Mouse (Mus musculus) mouse trophoblast stem cell (cell line): ENCODE results near the gene Vps13a.
"Not testable (repeated sequence)": the region's sequence is repeated elsewhere in the genome, so short reads cannot be mapped to it uniquely, and the experiment has no call there.

ENCODE experiments used
- in situ Hi-C, 2 experiments: fragments of 300-500 bp; cut with MseI, MboI; formaldehyde crosslinking; loops; 2 replicates in 1 of 2; 3 replicates in 1 of 2; pipeline ENCODE4 v1.15.1; 2025

Vps13a gene

DNA sequence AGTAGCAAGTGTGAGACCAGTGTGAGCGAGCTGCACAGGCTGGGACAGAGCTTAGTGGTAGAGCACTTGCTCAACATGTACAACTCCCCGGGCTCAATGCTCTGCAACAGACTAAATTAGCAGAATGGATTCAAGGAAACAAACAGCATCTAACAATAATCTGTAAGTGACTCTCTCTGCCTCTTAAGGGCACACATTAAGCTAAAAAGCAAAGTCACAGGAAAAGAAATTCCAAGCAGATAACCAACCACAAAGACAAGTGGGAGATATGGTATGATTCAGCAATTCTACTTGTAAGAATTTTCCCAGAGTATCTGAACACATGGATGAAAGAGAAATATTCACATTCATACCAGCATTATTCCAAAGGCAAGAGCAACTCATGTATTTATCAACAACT lies 13.3 kb downstream of the Vps13a start:
- in situ Hi-C loops, result no loop called here

DNA sequence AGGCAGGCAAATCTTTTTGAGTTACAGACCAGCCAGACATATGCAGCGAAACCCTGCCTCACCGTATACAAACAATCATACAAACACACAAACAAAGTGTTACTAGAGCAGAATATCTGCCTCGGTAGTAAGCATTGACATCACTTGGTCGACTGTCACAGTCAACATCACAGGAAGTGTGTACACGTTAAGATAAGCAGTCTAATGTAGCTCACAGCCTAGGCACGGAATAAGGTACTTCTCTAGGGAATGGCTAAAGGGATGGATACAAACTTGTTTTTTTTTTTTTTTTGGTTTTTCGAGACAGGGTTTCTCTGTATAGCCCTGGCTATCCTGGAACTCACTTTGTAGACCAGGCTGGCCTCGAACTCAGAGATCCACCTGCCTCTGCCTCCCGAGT lies 23.3 kb downstream of the Vps13a start:
- in situ Hi-C loops, result not testable (repeated sequence)

DNA sequence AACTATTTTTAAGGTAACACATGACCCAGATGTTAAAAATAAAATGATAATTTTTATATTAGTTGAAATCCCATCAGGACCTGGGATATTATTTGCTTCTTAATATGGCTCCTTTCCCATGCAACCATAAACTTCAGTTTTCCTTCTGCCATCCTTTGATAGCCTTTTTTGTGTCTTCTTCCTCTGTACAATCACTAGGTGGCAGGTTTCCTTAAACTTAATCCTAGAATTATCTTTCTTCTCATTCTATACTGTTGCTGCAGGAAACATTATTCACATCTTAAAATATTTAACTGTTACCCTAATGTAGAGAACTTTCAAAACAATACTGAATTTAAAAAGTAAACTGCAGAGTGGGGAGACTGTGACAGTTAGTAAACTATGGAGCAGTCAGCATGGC lies 24.9 kb downstream of the Vps13a start:
- in situ Hi-C loops, result no loop called here

DNA sequence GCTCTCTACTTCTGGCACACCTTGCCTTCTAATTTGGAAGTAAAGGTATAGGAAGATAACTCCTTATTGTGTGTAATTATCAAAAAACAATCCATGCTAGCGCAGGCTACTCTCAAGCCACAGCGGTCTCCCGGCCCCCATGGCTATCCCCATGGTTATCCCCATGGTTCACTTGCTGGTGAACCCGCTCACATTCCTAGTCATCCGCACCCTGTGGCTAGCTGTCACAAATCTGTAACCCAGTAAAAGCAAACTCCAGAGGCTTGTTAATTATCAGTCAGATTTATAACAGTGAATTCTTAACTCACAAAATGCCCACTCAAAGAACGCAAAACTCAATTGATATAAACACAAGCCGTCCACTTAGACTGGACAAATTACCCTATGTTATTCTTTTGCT lies 25.5 kb downstream of the Vps13a start:
- in situ Hi-C loops, result no loop called here

DNA sequence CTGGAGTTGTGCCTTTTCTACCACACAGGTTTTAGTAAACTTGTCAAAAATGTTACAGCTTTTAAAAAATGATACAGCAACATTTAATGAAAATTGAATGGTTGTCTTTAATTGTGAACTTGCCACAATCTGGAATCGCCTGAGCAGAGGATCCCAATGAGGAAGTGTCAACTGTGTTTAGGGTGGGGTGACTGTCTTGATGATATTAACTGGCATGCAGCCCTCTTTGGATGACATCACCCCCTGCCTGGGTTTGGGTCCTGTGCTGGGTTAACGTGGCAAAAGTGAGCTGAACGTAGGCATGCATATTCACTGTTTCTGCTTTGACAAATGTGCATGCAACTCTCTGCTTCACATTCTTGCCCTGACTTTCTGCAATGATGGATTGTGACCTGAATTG lies 27.6 kb downstream of the Vps13a start:
- in situ Hi-C loops, result no loop called here

DNA sequence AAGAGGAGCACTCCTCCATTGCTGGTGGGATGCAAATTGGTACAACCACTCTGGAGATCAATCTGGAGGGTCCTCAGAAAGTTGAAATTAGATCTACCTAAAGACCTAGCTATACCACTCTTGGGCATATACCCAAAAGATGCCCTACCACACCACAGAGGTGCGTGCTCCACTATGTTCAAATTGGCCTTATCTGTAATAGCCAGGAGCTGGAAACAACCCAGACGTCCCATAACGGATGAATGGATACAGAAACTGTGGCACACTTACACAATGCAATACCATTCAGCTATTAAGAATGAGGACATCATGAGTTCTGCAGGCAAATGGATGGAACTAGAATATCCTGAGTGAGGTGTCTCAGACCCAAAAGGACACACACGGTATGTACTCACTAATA lies 43.9 kb downstream of the Vps13a start:
- in situ Hi-C loops, result no loop called here

DNA sequence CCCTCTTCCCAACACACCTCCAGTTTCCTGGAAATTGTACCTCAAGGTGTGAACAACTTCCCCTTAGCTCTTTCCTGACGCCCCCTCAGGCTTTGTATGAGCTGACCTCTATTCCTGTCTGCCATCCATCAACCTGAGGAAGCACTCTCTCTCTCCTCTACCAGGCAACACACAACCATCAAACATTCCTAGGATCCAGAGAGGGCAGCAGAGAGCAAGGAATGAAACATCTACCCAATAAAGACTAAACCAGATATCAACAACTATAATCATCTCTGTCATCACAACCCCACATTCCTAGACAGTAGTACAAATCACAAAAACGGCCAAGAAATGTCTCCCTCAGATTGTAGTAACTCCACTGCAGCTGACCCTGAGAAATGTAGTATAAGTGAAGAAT lies 52.0 kb downstream of the Vps13a start:
- in situ Hi-C loops, result no loop called here

DNA sequence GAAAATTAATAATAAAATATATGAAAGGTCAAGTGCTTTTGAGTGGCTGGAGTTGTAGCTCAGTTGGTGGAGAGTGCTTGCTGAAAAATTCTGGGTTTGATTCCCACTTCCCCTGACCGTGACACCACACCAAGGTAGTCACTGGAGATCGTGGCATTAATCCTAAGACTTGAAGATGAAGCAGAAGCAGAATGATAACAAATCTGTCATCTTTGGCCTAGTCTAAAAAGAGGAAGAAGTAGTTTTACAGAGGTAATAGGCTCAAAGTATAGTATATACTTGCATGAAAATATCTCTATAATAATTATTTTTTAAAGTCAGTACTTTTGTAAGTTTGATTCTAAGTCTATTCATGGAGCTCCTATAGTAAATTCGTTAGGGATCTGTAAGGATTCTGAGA lies 65.5 kb downstream of the Vps13a start:
- in situ Hi-C loops, result no loop called here

DNA sequence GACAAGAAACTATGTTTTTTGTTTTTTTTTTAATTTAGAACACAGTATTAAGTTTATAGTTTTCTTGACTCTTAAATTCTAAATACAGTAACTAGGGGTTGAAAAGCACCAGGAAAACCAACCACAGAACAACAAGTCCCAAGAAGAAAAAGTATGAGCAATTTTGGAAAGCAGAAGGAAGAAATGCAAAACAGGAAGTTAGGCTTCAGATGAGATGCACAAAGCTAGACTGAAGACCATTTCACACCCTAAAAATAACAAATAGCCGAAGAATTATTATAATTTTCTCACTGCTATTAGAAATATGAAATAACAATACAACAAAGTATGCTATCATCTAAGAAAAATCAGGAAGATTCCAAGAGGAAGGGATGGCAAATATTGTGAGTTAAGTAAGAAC lies 78.9 kb downstream of the Vps13a start:
- in situ Hi-C loops, result no loop called here

DNA sequence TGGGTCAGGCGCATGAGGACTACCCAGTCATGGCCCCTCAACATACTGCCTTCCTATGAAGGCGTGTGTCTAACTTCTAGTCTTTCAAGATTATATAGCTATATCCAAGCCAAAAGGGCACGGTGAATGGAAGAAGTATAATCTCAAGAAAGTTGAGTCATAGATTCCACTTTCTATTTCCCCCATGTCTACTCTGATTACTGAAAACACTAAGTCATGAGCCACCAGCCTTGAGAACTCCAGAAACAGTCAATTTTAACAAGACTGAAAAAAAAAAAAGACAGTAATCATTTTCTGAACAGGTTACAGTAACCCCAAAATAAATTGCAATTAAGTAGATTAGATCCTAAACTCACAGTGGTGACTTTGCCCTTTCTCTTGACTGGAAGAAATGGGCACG lies 95.8 kb downstream of the Vps13a start:
- in situ Hi-C loops, result no loop called here

DNA sequence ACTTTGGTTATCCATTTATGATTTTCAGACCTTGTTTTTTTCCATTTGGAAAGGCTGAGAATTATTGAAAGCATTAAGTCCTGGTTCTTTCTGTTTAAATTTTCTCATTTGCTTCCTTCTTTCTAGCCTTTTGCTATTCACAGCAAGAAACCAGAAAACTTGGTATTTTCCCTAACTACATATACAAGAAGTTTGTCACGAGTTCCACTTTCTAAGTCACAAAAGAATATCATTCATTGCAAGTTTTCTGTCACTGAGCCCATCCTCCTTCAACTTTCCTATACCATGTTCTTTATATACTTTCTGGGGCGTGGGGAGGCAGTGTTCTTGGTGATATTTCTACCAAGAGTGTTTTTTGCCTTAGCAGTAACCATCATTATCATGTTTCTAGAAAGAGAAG lies 96.5 kb downstream of the Vps13a start:
- in situ Hi-C loops, result no loop called here

DNA sequence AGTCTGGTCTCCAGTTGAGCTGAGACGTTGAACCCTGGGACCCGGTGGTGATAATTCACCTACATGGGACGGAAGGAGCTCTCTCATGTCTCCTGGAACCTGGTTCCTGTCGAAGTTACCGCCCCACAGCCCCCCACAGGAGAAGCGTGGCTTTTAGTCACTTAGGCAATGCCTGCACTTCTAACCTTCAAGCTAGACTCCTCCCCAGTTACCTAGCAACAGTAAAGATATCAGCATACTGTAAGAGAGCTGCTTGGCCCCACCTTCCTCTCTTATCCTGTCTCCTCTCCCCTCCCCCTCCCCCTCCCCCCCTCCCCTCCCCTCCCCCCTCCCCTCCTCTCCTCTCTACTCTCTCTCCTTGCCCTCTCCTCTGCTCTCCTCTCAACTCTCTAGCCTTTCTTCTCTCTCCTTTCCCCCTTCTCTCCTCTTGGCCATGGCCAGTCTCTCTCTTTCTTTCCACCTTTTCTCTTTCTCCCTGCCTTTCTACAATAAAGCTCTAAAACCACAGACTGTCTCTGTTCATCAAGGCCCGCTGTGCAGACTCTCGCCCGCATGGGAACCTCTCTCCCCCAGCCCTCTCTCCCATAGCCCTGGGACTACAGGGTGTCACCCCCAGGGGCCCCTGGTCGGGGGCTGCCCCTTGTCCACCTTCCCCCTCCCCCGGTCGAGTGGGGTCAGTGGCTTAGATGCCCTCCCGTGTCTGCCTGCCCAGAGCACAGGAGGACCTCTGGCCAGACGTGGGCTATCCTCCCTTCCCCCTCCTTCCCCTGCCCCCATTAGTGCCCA lies 154.9 kb downstream of the Vps13a start:
- in situ Hi-C loops, result no loop called here

DNA sequence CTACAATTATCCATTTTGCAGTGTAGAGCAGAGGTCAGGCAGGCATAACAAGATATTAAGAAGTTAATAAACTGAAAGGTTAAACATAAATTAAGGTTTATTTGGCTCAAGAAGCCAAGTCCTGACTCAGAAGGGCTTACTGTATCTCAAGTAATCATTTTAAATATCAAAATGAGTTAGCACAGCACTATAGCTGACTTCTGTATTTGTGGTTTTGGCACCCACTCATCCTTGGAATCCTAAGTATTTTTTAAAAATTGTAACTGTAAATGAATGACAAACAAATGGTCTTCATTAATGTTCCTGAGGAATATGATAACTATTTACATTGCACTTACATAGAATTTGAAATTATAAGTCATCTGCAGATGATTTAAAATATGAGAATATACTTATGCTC lies 155.7 kb downstream of the Vps13a start:
- in situ Hi-C loops, result no loop called here

DNA sequence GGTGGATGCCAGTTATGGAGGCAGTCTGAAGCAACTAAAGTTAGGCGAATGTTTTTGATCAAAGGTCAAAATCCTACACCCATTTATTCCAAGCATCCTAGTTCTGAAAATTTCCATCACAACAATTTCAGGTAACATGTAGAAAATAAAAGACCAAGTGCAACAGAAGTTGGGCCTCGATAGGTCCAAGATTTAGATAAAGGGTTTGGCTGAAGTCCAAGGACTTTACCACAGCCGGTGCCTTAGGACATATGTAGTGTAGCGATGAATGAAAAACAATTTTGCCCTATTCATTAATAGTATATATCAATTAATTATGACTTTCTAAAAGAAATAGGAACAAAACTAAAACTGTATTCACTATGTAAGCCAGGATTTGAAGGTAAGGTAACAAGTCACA lies 157.6 kb downstream of the Vps13a start:
- in situ Hi-C loops, result no loop called here

DNA sequence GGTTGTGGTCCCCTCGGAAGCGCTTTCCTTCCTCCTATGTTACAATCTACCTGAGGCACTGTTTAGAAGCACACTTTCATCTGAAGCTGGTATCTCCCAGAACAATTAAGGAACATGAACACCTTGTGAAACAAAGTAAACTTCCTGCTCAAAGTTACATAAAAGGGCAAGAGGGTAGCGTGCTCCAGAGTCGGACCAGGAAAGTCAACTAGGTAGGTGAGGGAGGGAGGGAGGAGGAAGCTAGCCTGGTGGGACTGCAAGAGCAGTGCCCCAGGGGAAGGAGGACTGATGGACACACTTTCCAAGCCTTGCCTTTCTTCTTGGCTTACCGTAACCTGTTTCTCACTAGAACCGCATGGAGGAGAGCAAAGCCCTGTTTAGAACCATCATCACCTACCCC lies 173.1 kb downstream of the Vps13a start:
- in situ Hi-C loops, result no loop called here

DNA sequence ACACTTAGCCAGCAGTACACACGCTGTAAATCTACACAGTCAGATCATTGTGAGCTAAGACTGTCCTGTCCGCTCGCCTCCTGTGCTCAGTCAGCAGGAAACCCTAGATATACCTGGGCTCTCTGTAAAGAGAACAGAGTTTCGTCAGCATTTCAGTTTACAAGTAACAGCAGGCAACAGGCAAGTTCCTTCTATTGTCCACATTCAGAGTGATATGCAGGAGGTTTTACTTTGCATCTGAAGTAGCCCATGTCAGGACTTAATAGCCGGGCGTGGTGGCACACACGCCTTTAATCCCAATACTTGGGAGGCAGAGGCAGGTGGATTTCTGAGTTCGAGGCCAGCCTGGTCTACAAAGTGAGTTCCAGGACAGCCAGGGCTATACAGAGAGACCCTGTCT lies 178.7 kb downstream of the Vps13a start:
- in situ Hi-C loops, result no loop called here

DNA sequence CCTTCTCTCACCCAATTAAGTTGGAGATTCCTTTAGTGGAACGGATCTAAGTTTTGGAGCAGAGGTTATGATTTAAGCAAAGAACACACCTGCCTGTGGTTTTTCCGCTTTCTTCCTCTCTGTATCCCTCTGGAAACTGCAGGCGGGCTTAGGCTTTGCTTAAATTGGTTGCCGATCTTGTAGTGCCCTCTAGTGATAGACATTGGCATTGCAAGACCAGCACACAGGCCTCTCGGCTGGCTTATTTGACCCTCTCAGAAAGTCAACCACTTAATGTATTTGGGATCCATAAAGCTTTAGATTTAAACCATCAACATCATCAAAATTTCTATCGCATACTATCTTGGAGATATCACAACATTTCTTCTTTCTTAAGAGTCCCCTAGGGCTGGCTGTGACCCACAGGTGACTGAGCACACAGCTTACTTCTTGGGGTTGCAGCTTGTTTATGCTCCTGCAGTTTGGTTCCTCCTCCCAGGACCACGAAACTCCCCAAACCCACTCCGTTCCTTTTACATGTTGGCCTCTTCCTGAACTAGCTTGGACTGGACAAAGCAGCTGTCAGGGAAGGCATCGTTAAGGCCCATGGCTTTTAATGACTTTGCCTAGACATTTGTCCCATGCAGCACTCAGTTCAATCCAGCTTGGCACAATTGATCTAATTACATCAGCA lies 181.3 kb downstream of the Vps13a start:
- in situ Hi-C loops, result no loop called here

DNA sequence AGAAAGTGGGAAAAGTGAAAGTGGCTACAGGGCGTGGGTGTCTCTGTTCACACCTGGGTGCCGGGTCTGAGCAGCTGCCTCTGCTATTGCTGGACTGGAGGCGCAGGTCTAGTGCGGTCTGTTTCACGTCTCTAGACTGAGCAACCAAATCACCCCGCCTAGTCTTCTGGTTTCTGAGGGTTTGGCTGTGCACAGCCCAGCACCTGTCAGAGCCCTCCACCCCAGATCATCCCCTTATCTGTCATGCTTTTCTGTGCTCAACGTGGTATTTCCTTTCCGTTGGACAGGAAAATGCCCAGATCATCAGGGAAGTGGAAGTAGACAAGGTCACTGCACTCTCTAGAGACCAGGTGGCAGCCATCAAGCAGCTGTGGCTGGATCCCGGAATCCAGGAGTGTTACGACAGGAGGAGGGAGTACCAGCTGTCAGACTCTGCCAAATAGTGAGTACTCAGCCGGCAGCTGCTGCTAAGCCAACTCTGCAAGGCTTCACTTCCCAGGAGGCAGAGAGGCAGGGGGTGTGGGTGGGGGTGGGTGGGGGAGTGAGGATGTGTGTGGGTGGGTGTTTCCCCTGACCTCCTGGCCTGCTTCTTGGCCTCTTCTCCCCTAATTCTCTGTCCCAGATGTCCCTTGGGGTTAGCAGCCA lies 182.0 kb downstream of the Vps13a start:
- in situ Hi-C loops, result no loop called here

DNA sequence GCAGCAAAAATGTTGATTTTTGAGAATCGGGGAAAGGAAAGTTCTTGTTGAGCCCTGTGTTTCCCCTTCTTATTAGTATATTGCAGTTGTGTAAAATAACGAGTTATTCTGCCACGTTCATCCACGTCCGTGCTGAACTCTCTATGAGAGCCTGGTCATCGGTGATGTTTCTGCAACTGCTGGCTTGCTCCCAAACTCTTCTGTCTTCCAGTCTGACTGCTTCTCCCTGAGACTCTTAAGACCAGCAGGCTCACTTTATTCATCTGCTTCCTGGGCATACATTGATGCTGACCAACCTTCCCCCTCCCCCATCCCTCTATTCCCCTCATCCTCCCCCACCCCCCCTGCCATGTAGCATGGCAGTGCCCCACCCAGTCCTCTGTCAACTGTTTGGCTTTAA lies 183.5 kb downstream of the Vps13a start:
- in situ Hi-C loops, result no loop called here

DNA sequence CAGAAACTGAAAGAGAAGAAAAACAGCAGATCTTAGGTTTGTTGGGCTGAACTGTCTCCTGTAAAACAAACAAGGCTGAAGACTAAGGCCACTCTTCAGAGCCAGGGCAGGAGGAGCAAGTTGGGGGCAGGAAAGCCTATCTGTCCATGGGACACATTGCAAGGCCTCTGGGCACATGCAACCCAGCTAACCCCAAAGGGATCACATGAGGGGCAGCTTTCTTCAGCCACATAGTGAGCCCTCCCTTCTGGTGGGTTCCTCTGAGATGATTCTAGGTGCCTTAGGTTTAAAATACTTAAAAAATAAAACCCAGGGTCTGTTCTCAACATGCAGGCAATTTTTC lies 186.8 kb downstream of the Vps13a start:
- in situ Hi-C loops, result no loop called here

DNA sequence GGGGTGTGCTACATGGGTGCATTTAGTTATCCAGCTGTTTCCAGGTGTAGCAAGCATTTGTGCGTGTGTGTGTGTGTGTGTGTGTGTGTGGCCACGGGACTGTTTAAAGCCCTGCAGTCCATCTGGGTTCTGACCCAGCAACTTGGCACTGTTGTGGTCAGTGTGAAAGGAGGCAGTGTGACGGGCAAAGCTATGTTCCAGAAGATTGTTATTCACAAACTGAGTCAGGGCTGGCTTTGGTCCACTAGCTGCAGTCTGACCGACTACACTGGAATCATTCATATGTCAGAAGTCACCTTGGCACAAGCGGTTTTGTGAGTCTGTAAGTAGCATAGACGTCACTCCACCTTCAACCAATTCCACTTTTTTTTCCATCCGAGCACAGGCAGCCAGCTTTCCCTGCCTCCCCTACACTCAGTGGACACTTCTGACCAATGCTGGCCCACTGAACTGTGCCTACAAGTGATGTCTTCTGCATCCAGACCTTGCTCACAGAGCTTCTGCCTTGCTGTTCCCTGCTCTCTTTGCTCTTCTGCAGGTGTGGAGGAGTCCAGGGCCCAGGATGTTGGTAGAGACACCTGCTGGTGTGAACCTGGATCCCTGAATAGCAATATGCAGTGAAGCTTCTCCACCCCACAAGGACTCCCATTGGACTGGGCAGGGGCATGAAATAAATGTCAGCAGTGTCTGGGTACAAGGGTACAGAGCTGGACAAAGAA lies 187.3 kb downstream of the Vps13a start:
- in situ Hi-C loops, result no loop called here

DNA sequence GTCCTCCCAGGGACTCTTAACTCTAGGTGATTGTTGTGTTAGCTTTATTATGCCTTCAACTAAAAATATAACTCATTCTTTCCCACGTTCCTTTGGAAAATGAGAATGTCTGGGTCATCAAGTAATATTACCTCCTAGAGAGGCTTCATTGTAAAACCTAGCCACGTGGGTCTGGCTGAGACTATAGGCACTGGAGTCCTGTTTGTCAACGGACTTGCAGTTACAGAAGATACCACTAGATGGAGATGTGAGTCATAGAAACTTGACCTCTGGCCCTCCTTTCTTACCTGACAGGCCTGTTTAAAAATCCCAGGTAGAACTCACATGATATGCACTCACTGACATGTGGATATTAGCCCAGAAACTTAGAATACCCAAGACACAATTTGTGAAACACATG lies 195.4 kb downstream of the Vps13a start:
- in situ Hi-C loops, result no loop called here

DNA sequence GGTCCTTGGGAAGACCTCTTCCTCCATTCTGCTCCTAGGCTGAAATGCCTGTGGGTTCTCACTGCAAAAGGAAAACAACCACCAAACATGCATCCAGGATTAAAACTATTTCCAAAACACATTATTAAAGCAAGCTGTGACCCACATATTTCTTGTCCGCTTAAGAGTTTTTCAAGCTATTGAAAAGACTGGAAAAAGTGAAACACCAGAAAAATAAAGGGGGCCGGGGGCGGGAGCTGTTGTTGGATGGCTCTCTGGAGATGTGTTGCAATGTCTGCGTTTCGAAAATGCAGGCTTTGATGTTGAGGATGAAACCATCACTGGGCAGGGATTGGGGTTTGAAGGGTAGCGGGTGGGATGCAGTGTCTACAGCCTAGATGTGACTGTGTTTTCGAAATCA lies 196.2 kb downstream of the Vps13a start:
- in situ Hi-C loops, result no loop called here
